Mouse (Mus musculus) G1E-ER4 (cell line): ENCODE results near the gene Zeb2. TPM values are rescaled to one million over a fixed set of nuclear protein-coding genes. Genes with fewer than 3 reads are reported as not detected.

Experiments
- GATA1 ChIP-seq: IDR thresholded peaks from one replicate; pipeline ENCODE4 v1.8.0; 2012; ENCODE audit warnings: low read length, inconsistent platforms
- polyA plus RNA-seq: library from polyadenylated mRNA; stranded (reverse); fragments of >175 nt; gene quantifications from 2 replicates; pipeline ENCODE4 v1.2.3, GENCODE M21; 2012

The Zeb2 gene
- polyA plus RNA-seq, 1 experiment = 7.6 TPM

DNA sequence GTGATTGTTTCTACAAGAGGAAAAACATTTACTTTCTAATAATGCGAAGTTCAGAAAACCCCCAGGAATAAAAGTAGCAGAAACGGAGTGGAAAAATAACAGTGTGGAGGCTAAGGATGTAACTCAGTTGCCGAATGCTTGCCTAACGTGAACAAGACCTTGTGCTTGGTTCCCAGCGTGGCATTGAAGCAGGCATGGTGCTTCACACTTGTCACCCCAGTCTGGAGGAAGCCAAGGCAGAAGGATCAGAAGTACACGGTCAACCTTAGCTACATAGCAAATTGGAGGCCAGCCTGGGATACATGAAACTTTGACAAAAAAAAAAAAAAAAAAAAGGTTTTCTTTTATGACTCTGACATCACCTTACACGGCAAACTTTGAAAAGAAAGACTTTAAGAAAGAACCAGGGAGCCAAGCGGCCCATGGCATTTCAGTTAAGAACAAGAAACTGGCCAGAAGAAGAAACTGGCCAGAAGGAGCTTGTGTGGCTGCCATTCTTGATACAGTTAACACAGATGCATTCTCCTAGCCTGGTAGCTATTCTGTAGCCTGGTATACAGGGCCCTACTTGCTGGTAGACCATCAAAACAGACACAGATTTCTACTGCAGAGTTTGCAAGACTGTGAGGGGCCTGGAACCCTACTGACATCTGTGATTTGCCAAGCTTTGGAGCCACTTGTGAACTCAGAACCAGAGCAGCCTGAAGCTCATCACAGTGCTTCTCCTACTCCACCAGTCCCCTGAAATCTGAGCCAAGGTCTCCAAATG lies 26.5 kb downstream of the Zeb2 start:
- no peak for TF ChIP-seq GATA1

DNA sequence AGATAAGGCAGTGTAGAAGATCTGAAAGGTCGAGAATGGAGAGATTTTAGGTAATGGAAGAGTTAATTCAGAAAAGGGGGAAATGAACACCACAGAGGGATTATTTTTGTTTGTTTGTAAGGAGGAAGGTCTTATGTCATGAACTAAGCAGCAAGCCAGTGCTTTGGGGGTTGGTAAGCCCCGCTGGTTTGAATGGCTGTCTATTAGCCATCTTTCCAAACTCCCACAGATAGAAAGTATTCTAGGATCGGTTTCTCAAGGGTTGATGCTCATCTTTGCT lies 28.0 kb downstream of the Zeb2 start:
- TF ChIP-seq GATA1 = no peak

- no peak for TF ChIP-seq GATA1
These were observed 28.6 kb downstream of the Zeb2 start for GRCm38 (mm10) chr2:45088435-45089250.

- TF ChIP-seq GATA1 = no peak
These were observed 30.0 kb downstream of the Zeb2 start for GRCm38 (mm10) chr2:45087208-45087607.

DNA sequence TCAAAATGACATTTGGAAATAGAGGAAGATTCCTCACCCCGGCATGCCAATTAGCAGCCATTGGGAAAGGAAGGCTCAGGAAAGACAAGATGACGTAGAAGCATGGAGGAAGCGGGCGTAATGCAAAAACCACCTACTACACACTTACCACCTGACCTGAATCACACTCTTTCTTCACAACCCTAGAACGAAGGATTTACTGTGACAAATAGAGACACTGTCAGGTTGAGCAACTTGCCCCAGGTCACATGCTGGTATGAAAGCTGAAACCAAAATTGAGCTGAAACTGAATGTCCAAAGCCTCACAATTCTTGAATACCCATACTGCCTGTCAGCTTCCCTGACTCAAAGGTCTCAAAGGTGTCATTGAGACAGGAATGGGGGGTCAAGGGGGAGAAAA lies 31.5 kb downstream of the Zeb2 start:
- TF ChIP-seq GATA1 = no peak

GRCm38 (mm10) chr2:45083042-45083441 lies 34.2 kb downstream of the Zeb2 start:
- TF ChIP-seq GATA1 = no peak

DNA sequence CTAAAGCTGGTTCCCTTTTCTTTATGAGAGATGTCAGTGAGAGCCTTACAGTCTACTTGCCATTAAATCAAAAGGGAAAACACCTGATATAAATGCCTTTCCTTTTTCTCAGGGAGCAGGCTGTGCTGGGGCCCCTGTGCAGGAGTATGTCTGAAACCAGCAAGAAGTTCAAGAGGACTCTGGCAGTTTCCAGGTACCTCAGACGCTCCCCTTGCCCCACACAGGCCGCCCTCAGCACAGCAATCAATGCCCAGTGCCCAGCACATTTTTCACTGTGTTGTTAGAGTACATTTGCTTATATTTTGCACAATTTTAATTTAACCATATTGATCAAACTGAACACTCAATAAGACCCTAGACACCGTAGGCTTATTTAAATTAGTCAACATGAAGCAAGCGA lies 35.6 kb downstream of the Zeb2 start:
- TF ChIP-seq GATA1 = no peak

- no peak for TF ChIP-seq GATA1
These were observed 39.2 kb downstream of the Zeb2 start for GRCm38 (mm10) chr2:45077938-45078487.

DNA sequence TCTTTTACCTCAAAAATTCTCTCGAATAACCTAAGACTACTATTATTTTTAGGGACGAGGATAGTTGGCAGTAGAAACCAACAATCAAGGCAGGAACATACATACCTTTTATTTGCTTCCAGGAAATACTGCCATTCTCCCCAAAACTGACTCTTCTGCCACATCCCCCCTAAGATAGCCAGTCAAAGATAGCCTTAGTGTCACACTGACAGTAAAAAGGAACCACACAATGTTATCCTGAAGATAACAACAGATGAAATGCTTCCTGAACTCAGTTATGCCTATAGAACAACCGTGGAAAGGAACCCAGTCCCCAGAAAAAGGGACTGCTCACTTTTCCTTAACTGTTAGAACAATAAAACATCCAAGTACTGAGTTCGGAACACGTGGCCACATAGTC lies 39.8 kb downstream of the Zeb2 start:
- no peak for TF ChIP-seq GATA1

- no peak for TF ChIP-seq GATA1
These were observed 44.2 kb downstream of the Zeb2 start for GRCm38 (mm10) chr2:45073025-45073424.

- no peak for TF ChIP-seq GATA1
These were observed 45.9 kb downstream of the Zeb2 start for GRCm38 (mm10) chr2:45071296-45071695.

- TF ChIP-seq GATA1 = no peak
These were observed 46.5 kb downstream of the Zeb2 start for GRCm38 (mm10) chr2:45070612-45071276.

DNA sequence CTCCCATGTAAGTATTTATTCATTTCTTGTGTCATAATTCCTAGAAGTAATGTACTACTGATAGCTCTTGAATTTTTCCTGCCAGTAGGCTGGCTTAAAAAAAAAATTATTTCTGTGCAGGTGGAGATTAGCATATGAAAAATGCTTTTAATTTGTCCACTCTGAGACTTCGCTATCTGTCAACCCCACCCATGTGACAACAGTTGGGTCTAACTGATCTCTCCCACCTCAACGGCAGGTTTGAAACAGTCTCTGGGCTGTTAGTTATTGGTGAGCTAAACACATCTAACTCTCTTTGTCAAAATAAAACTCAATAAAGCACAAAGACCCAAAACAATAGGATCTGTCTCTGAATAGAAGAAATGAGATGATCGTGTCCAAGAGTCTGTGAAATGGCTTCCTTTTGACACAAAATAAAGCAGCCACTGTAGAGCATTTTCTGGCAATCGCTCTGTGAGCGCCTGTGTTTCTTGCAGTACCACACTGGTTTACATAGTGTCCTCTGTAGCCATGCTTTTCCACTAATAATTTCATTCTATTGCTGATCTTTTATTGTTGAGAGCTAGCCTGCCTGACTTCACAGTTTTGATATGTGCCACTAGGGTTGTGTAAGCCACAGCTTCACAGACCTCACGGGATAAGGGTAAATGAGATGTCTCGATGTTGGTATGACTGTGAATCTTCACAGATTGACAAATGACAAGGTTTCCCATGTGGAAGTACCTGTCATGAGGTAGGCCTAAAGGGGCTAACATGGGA lies 48.2 kb downstream of the Zeb2 start:
- no peak for TF ChIP-seq GATA1

GRCm38 (mm10) chr2:45067116-45067515 lies 50.1 kb downstream of the Zeb2 start:
- no peak for TF ChIP-seq GATA1

- no peak for TF ChIP-seq GATA1
These were observed 53.8 kb downstream of the Zeb2 start for GRCm38 (mm10) chr2:45063300-45063890.
